8 mouse cellular contexts compared by ENCODE assay signal in genomic region chr9:62827939-62828652, GRCm38 (mm10). TPM values are rescaled to one million over a fixed set of nuclear protein-coding genes. Genes with fewer than 3 reads are reported as not detected.
DNase-seq lines count a peak whose midpoint lies in the region; ATAC-seq and TF ChIP-seq lines count a peak whose summit lies in the region.
"Had no signal": no experiment of that assay in that cellular context is flagged by ENCODE, and none has a peak within 500 bp of the region (broad histone marks: within the 10 kb centered on the region; RNA-seq: fewer than 3 reads in every experiment).

No protein-coding gene starts in this region.

- no peaks in the 10 kb centered on the region for H3K27me3 ChIP-seq in thymus, adult 2 months (ENCODE audit: control insufficient read depth, insufficient read depth, low read length)
- H3K27me3 ChIP-seq in heart, embryonic 12.5 days (replicated peaks): no peaks in the 10 kb centered on the region
- H3K27me3 ChIP-seq in limb, embryonic 13.5 days: no peaks in the 10 kb centered on the region
- no peaks in the 10 kb centered on the region for H3K27me3 ChIP-seq in midbrain, postnatal 0 days (ENCODE audit: insufficient read depth, low read length)

- 23% methylated on average over 24 of the region's 24 CpGs for WGBS in thymus, adult 2 months
- 4% methylated on average over 24 of the region's 24 CpGs for WGBS in heart, embryonic 12.5 days
- WGBS in limb, embryonic 13.5 days: 4% methylated on average over 24 of the region's 24 CpGs
- 2% methylated on average over 24 of the region's 24 CpGs for WGBS in midbrain, postnatal 0 days

- TF ChIP-seq POLR2A in thymus, adult 2 months (IDR thresholded peaks at IDR 0.05; ENCODE audit: control insufficient read depth, extremely low read depth, insufficient read depth, low read length, poor library complexity): no peak

- peak overlapping the region; percentile 71 for H3K4me2 ChIP-seq in heart, embryonic 12.5 days
- H3K4me2 ChIP-seq in limb, embryonic 13.5 days (replicated peaks): peak overlapping the region; percentile 61
- peak overlapping the region; percentile 48 for H3K4me2 ChIP-seq in midbrain, postnatal 0 days (ENCODE audit: low read depth, low read length, poor library complexity, severe bottlenecking)

- H3K4me1 ChIP-seq in thymus, adult 2 months (replicated peaks; ENCODE audit: control insufficient read depth, insufficient read depth, low read length): peaks cover 16% of the 10 kb centered on the region
- H3K4me1 ChIP-seq in brown adipose tissue, adult 24 weeks (ENCODE audit: control insufficient read depth, insufficient read depth, insufficient read length, low read length): no peaks in the 10 kb centered on the region
- H3K4me1 ChIP-seq in heart, embryonic 12.5 days (replicated peaks): peaks cover 22% of the 10 kb centered on the region
- H3K4me1 ChIP-seq in limb, embryonic 13.5 days: peaks cover 33% of the 10 kb centered on the region
- peaks cover 3% of the 10 kb centered on the region; the same call in 1 of the 2 replicates for H3K4me1 ChIP-seq in midbrain, postnatal 0 days (ENCODE audit: insufficient read depth, low read length)

- H3K27ac ChIP-seq in thymus, adult 2 months (ENCODE audit: control insufficient read depth, insufficient read depth, low read length): no peak overlapping the region
- H3K27ac ChIP-seq in brown adipose tissue, adult 24 weeks (replicated peaks; ENCODE audit: low read depth, low read length): no peak overlapping the region
- H3K27ac ChIP-seq in heart, embryonic 12.5 days (ENCODE audit: poor library complexity, severe bottlenecking): no peak overlapping the region
- H3K27ac ChIP-seq in limb, embryonic 13.5 days: 0 out of 2 replicates have a peak overlapping the region, but pooled peaks have one; percentile 44
- peak overlapping the region; percentile 52 for H3K27ac ChIP-seq in midbrain, postnatal 0 days (ENCODE audit: low read depth, low read length)

- peak overlapping the region; percentile 4; the same call in 1 of the 2 replicates for H3K9ac ChIP-seq in heart, embryonic 12.5 days
- H3K9ac ChIP-seq in limb, embryonic 13.5 days: no peak overlapping the region
- no peak overlapping the region for H3K9ac ChIP-seq in midbrain, postnatal 0 days (replicated peaks; ENCODE audit: low read length, poor library complexity, severe bottlenecking)

- H3K9me3 ChIP-seq in heart, embryonic 12.5 days (replicated peaks): no peaks in the 10 kb centered on the region
- H3K9me3 ChIP-seq in limb, embryonic 13.5 days: no peaks in the 10 kb centered on the region
- H3K9me3 ChIP-seq in midbrain, postnatal 0 days (ENCODE audit: low read length): no peaks in the 10 kb centered on the region

- DNase-seq in thymus, adult 2 months: no peak
- no peak for DNase-seq in thymus, postnatal 10 days (ENCODE audit: low spot score in 2 of 2)
- DNase-seq in midbrain, postnatal 0 days (ENCODE audit: low spot score): peak; percentile 75
- no peak for DNase-seq in natural killer cell, adult 2 months (ENCODE audit: low spot score in 2 of 2)

- TF ChIP-seq CTCF in thymus, adult 2 months (IDR thresholded peaks at IDR 0.05; ENCODE audit: borderline replicate concordance, control insufficient read depth, extremely low read depth, insufficient read depth, low read length, poor library complexity): no peak
- peak; percentile 78 for TF ChIP-seq CTCF in midbrain, postnatal 0 days (IDR thresholded peaks at IDR 0.05)

- peak; percentile 4; the same call in 1 of the 2 replicates for ATAC-seq in heart, embryonic 12.5 days (ENCODE audit: insufficient number of reproducible peaks, low FRiP score)
- ATAC-seq in limb, embryonic 13.5 days (ENCODE audit: low FRiP score, low read depth): no peak; the same call in 1 of the 2 replicates
- no peak for ATAC-seq in midbrain, postnatal 0 days (ENCODE audit: low FRiP score)

- peak overlapping the region; percentile 10; the same call in 1 of the 2 replicates for H3K4me3 ChIP-seq in thymus, adult 2 months (ENCODE audit: control insufficient read depth, insufficient read depth, low read length)
- peak overlapping the region; percentile 10 for H3K4me3 ChIP-seq in brown adipose tissue, adult 24 weeks (ENCODE audit: insufficient read depth, low read depth, low read length)
- peak overlapping the region; percentile 30 for H3K4me3 ChIP-seq in heart, embryonic 12.5 days
- H3K4me3 ChIP-seq in limb, embryonic 13.5 days: peak overlapping the region; percentile 35
- peak overlapping the region; percentile 29; the same call in 1 of the 2 replicates for H3K4me3 ChIP-seq in midbrain, postnatal 0 days (ENCODE audit: low read depth, low read length)

- H3K36me3 ChIP-seq in thymus, adult 2 months (ENCODE audit: control insufficient read depth, insufficient read depth, low read length): no peaks in the 10 kb centered on the region
- H3K36me3 ChIP-seq in heart, embryonic 12.5 days: no peaks in the 10 kb centered on the region
- H3K36me3 ChIP-seq in limb, embryonic 13.5 days: no peaks in the 10 kb centered on the region
- no peaks in the 10 kb centered on the region for H3K36me3 ChIP-seq in midbrain, postnatal 0 days (ENCODE audit: insufficient read depth, low read length)

RNA-seq across cellular contexts. Expression of gene Cln6, which starts 10.5 kb away (rescaled TPM):
- polyA plus RNA-seq in thymus, adult 2 months (2012; rRNA removed): 83.6 and 106 TPM in 2 replicates
- polyA plus RNA-seq in brown adipose tissue, adult 24 weeks (2012; ENCODE audit: insufficient read depth, insufficient read length, missing spikeins): 7.1 and 7.5 TPM in 2 replicates
- 19.6 and 21.6 TPM in 2 replicates for polyA plus RNA-seq in heart, embryonic 12.5 days (2016; fragmentation: Nextera tagmentation; extraction: Ambion mirVana)
- 20.3 and 21.3 TPM in 2 replicates for polyA plus RNA-seq in limb, embryonic 13.5 days (2015; fragmentation: Nextera tagmentation; extraction: Ambion mirVana)
- total RNA-seq in midbrain, postnatal 0 days (2014; rRNA removed): 13.2 and 14.2 TPM in 2 replicates
- 7.3 and 7.4 TPM in 2 replicates for polyA plus RNA-seq in midbrain, postnatal 0 days (2015; fragmentation: Nextera tagmentation; extraction: Ambion mirVana)

RNA-seq across cellular contexts. Expression of gene Fem1b, which starts 16.4 kb away (rescaled TPM):
- 15.3 and 20.5 TPM in 2 replicates for polyA plus RNA-seq in thymus, adult 2 months (2012; rRNA removed)
- polyA plus RNA-seq in brown adipose tissue, adult 24 weeks (2012; ENCODE audit: insufficient read depth, insufficient read length, missing spikeins): 5.9 and 7.1 TPM in 2 replicates
- 23.4 and 23.9 TPM in 2 replicates for polyA plus RNA-seq in heart, embryonic 12.5 days (2016; fragmentation: Nextera tagmentation; extraction: Ambion mirVana)
- 19.4 and 21.9 TPM in 2 replicates for polyA plus RNA-seq in limb, embryonic 13.5 days (2015; fragmentation: Nextera tagmentation; extraction: Ambion mirVana)
- 193 and 233 TPM in 2 replicates for total RNA-seq in midbrain, postnatal 0 days (2014; rRNA removed)
- polyA plus RNA-seq in midbrain, postnatal 0 days (2015; fragmentation: Nextera tagmentation; extraction: Ambion mirVana): 36.5 and 42.0 TPM in 2 replicates

RNA-seq across cellular contexts. Expression of gene Calml4, which starts 29.8 kb away (rescaled TPM):
- polyA plus RNA-seq in thymus, adult 2 months (2012; rRNA removed): 0.99 and 1.9 TPM in 2 replicates
- 3.8 TPM in 1 of 2 replicates, not detected in the other for polyA plus RNA-seq in brown adipose tissue, adult 24 weeks (2012; ENCODE audit: insufficient read depth, insufficient read length, missing spikeins)
- 0.27 and 0.52 TPM in 2 replicates for polyA plus RNA-seq in heart, embryonic 12.5 days (2016; fragmentation: Nextera tagmentation; extraction: Ambion mirVana)
- 8.9 and 12.8 TPM in 2 replicates for polyA plus RNA-seq in limb, embryonic 13.5 days (2015; fragmentation: Nextera tagmentation; extraction: Ambion mirVana)
- 3.2 TPM in 2 replicates for total RNA-seq in midbrain, postnatal 0 days (2014; rRNA removed)
- polyA plus RNA-seq in midbrain, postnatal 0 days (2015; fragmentation: Nextera tagmentation; extraction: Ambion mirVana): 4.9 and 5.1 TPM in 2 replicates
- total RNA-seq: left cerebral cortex, adult 18-20 months had no signal

Comparison
In these comparisons a context has a peak if more than half of its experiments do, and no peak if none do; other contexts are left out.
1. H3K27ac ChIP-seq: peak in limb, embryonic 13.5 days (single experiment) and midbrain, postnatal 0 days (single experiment); none in thymus, adult 2 months (single experiment), brown adipose tissue, adult 24 weeks (single experiment) and heart, embryonic 12.5 days (single experiment).
2. Peak in every context shown above with its lines, with median percentiles within 50 percentile points of each other: H3K4me3 ChIP-seq and H3K4me2 ChIP-seq.